Mouse (Mus musculus) T-cell, adult 2 months (primary cell): Measurements from ENCODE around the gene Eif5a.

ENCODE experiments used
- DNase-seq: peaks from one replicate; pipeline ENCODE4 v3.0.0; 2022; ENCODE audit warnings: low spot score

Eif5a gene

GRCm38 (mm10) chr11:69902972-69903371 lies 18.8 kb downstream of the Eif5a start:
- DNase-seq = no peak

- no peak for DNase-seq
Observed at GRCm38 (mm10) chr11:69901993-69902392, 19.8 kb downstream of the Eif5a start.

- peak; percentile 88 for DNase-seq
Observed at GRCm38 (mm10) chr11:69901406-69901846, 20.3 kb downstream of the Eif5a start.

- peak; percentile 92 for DNase-seq
Observed at GRCm38 (mm10) chr11:69900471-69901405, 21.0 kb downstream of the Eif5a start, which contains the start of the genes 2810408A11Rik and Neurl4. TSS of gene 2810408A11Rik (minus strand) at chr11:69900987. TSS of gene Neurl4 (plus strand) at chr11:69901072.

- no peak for DNase-seq
Observed at GRCm38 (mm10) chr11:69899870-69900269, 21.9 kb downstream of the Eif5a start.

GRCm38 (mm10) chr11:69895291-69895690 lies 26.5 kb downstream of the Eif5a start, which contains the start of gene Acap1:
TSS of gene Acap1 (minus strand) at chr11:69895539.
- DNase-seq = peak; percentile 51

GRCm38 (mm10) chr11:69894671-69895070 lies 27.1 kb downstream of the Eif5a start:
- DNase-seq = peak; percentile 84

GRCm38 (mm10) chr11:69891482-69891881 lies 30.3 kb downstream of the Eif5a start:
- no peak for DNase-seq

GRCm38 (mm10) chr11:69886907-69887635 lies 34.7 kb downstream of the Eif5a start:
- DNase-seq = no peak

GRCm38 (mm10) chr11:69884663-69885062 lies 37.1 kb downstream of the Eif5a start:
- DNase-seq = no peak

GRCm38 (mm10) chr11:69884240-69884639 lies 37.5 kb downstream of the Eif5a start:
- no peak for DNase-seq

- DNase-seq = no peak
Observed at GRCm38 (mm10) chr11:69883527-69884151, 38.1 kb downstream of the Eif5a start.

- DNase-seq = peak; percentile 62
Observed at GRCm38 (mm10) chr11:69883066-69883465, 38.7 kb downstream of the Eif5a start.

- no peak for DNase-seq
Observed at GRCm38 (mm10) chr11:69881787-69882670, 39.7 kb downstream of the Eif5a start.

- DNase-seq = peak; percentile 79
Observed at GRCm38 (mm10) chr11:69880853-69881603, 40.7 kb downstream of the Eif5a start, which contains the start of gene Kctd11. TSS of gene Kctd11 (minus strand) at chr11:69881406.

GRCm38 (mm10) chr11:69880506-69880852 lies 41.3 kb downstream of the Eif5a start:
- peak; percentile 54 for DNase-seq

GRCm38 (mm10) chr11:69879711-69880110 lies 42.0 kb downstream of the Eif5a start:
- no peak for DNase-seq

GRCm38 (mm10) chr11:69878952-69879351 lies 42.8 kb downstream of the Eif5a start:
- no peak for DNase-seq

- DNase-seq = no peak
Observed at GRCm38 (mm10) chr11:69878399-69878798, 43.4 kb downstream of the Eif5a start.

- no peak for DNase-seq
Observed at GRCm38 (mm10) chr11:69877878-69878277, 43.9 kb downstream of the Eif5a start, which contains the start of gene Tmem95. TSS of gene Tmem95 (minus strand) at chr11:69878018.
